32 mouse cellular contexts compared by ENCODE assay signal in the genomic region with DNA sequence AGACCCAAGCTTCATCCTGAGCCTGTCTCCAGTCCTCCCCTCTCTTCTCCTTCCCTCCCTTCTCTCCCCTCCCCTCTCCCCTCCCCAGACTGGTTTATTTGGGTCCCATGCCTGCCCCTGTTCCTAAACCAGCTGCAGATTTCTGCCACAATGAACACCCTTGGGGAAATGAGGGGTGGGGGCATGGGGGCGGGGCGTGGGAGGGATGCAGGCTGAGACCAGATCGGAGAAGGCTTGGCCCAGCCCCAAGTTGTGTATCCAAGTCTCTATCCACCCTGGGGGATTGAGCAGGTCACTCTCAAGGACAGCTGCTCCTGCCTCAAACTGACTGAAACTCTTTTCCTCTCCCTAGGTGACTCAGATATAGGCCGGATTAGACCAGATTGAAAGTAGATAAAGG. TPM values are rescaled to one million over a fixed set of nuclear protein-coding genes. Genes with fewer than 3 reads are reported as not detected.
DNase-seq lines count a peak whose midpoint lies in the region; ATAC-seq and TF ChIP-seq lines count a peak whose summit lies in the region.
"Had no signal": no experiment of that assay in that cellular context is flagged by ENCODE, and none has a peak within 500 bp of the region (broad histone marks: within the 10 kb centered on the region; RNA-seq: fewer than 3 reads in every experiment).

No protein-coding gene starts in this region.

- no peaks in the 10 kb centered on the region for H3K36me3 ChIP-seq in hindbrain, embryonic 13.5 days
- H3K36me3 ChIP-seq in hindbrain, embryonic 10.5 days = no peaks in the 10 kb centered on the region
- H3K36me3 ChIP-seq in midbrain, postnatal 0 days (ENCODE audit: insufficient read depth, low read length) = no peaks in the 10 kb centered on the region
- no peaks in the 10 kb centered on the region for H3K36me3 ChIP-seq in midbrain, embryonic 15.5 days (replicated peaks)
- H3K36me3 ChIP-seq: embryonic facial prominence, embryonic 12.5 days; heart, embryonic 13.5 days; hindbrain, embryonic 15.5 days; kidney, embryonic 15.5 days; liver, embryonic 15.5 days; neural tube, embryonic 12.5 days; stomach, embryonic 15.5 days had no signal

- H3K4me3 ChIP-seq in hindbrain, embryonic 13.5 days = no peak overlapping the region
- H3K4me3 ChIP-seq in hindbrain, embryonic 10.5 days = no peak overlapping the region
- no peak overlapping the region for H3K4me3 ChIP-seq in midbrain, postnatal 0 days (ENCODE audit: low read depth, low read length)
- no peak overlapping the region for H3K4me3 ChIP-seq in midbrain, embryonic 15.5 days
- H3K4me3 ChIP-seq: embryonic facial prominence, embryonic 12.5 days; heart, adult 2 months; heart, embryonic 13.5 days; hindbrain, embryonic 15.5 days; kidney, embryonic 15.5 days; liver, embryonic 15.5 days; neural tube, embryonic 12.5 days; stomach, embryonic 15.5 days had no signal

- H3K4me1 ChIP-seq in hindbrain, embryonic 13.5 days (replicated peaks) = peaks cover 23% of the 10 kb centered on the region
- H3K4me1 ChIP-seq in hindbrain, embryonic 10.5 days (replicated peaks) = peaks cover 11% of the 10 kb centered on the region
- H3K4me1 ChIP-seq in midbrain, postnatal 0 days (ENCODE audit: insufficient read depth, low read length) = no peaks in the 10 kb centered on the region
- peaks cover 9% of the 10 kb centered on the region; the same call in 1 of the 2 replicates for H3K4me1 ChIP-seq in midbrain, embryonic 15.5 days

- WGBS in hindbrain, embryonic 13.5 days = 33% methylated on average over 4 of the region's 4 CpGs
- WGBS in hindbrain, embryonic 10.5 days = 41% methylated on average over 4 of the region's 4 CpGs
- WGBS in midbrain, postnatal 0 days = 17% methylated on average over 4 of the region's 4 CpGs
- 24% methylated on average over 4 of the region's 4 CpGs for WGBS in midbrain, embryonic 15.5 days

- H3K27me3 ChIP-seq in hindbrain, embryonic 13.5 days = peaks cover 31% of the 10 kb centered on the region
- H3K27me3 ChIP-seq in hindbrain, embryonic 10.5 days (ENCODE audit: insufficient read depth, poor library complexity, severe bottlenecking) = peaks cover 41% of the 10 kb centered on the region
- no peaks in the 10 kb centered on the region for H3K27me3 ChIP-seq in midbrain, postnatal 0 days (ENCODE audit: insufficient read depth, low read length)
- peaks cover 7% of the 10 kb centered on the region for H3K27me3 ChIP-seq in midbrain, embryonic 15.5 days (replicated peaks)
- H3K27me3 ChIP-seq: stomach, embryonic 15.5 days had no signal

- H3K4me2 ChIP-seq in hindbrain, embryonic 13.5 days = no peak overlapping the region
- H3K4me2 ChIP-seq in midbrain, postnatal 0 days (ENCODE audit: low read depth, low read length, poor library complexity, severe bottlenecking) = no peak overlapping the region
- H3K4me2 ChIP-seq in midbrain, embryonic 15.5 days = no peak overlapping the region
- H3K4me2 ChIP-seq: embryonic facial prominence, embryonic 12.5 days; heart, embryonic 13.5 days; hindbrain, embryonic 15.5 days; kidney, embryonic 15.5 days; liver, embryonic 15.5 days; neural tube, embryonic 12.5 days; stomach, embryonic 15.5 days had no signal

- H3K27ac ChIP-seq in hindbrain, embryonic 13.5 days = no peak overlapping the region
- no peak overlapping the region for H3K27ac ChIP-seq in hindbrain, embryonic 10.5 days
- H3K27ac ChIP-seq in midbrain, postnatal 0 days (ENCODE audit: low read depth, low read length) = no peak overlapping the region
- no peak overlapping the region for H3K27ac ChIP-seq in midbrain, embryonic 15.5 days
- H3K27ac ChIP-seq: embryonic facial prominence, embryonic 12.5 days; heart, adult 2 months; heart, embryonic 13.5 days; hindbrain, embryonic 15.5 days; liver, embryonic 15.5 days; macrophage; neural tube, embryonic 12.5 days; stomach, embryonic 15.5 days had no signal

- no peak for TF ChIP-seq CTCF in midbrain, postnatal 0 days (IDR thresholded peaks at IDR 0.05)
- TF ChIP-seq CTCF in brain, embryonic 14.5 days (IDR thresholded peaks at IDR 0.05; ENCODE audit: borderline replicate concordance, extremely low read depth, insufficient read depth, insufficient read length) = no peak

- ATAC-seq in hindbrain, embryonic 13.5 days (ENCODE audit: low FRiP score) = no peak
- ATAC-seq in midbrain, postnatal 0 days (ENCODE audit: low FRiP score) = no peak
- ATAC-seq in midbrain, embryonic 15.5 days (replicated peaks) = no peak
- ATAC-seq: forebrain, embryonic 16.5 days had no signal

- no peak for TF ChIP-seq POLR2A in brain, embryonic 14.5 days (IDR thresholded peaks at IDR 0.05; ENCODE audit: borderline replicate concordance, extremely low read depth, insufficient read depth, insufficient read length, poor library complexity, severe bottlenecking)

- H3K9me3 ChIP-seq in hindbrain, embryonic 13.5 days = no peaks in the 10 kb centered on the region
- H3K9me3 ChIP-seq in hindbrain, embryonic 10.5 days = no peaks in the 10 kb centered on the region
- no peaks in the 10 kb centered on the region for H3K9me3 ChIP-seq in midbrain, postnatal 0 days (ENCODE audit: low read length)
- no peaks in the 10 kb centered on the region for H3K9me3 ChIP-seq in midbrain, embryonic 15.5 days
- H3K9me3 ChIP-seq: embryonic facial prominence, embryonic 12.5 days; heart, embryonic 13.5 days; hindbrain, embryonic 15.5 days; kidney, embryonic 15.5 days; liver, embryonic 15.5 days; neural tube, embryonic 12.5 days; stomach, embryonic 15.5 days had no signal

- no peak for DNase-seq in hindbrain, embryonic 10.5 days (ENCODE audit: low spot score)
- DNase-seq in midbrain, postnatal 0 days (ENCODE audit: low spot score) = peak; percentile 69
- DNase-seq in MN1 (ENCODE audit: low spot score) = peak; percentile 35
- DNase-seq in brain, embryonic 14.5 days (ENCODE audit: low read depth) = peak; percentile 55
- no peak for DNase-seq in lung, postnatal 4 days
- DNase-seq: adrenal gland, postnatal 36 days; cerebellum, adult 11 months; cerebellum, adult 9-11 months; gastrocnemius, postnatal 36 days; heart, adult 2 months; heart, postnatal 14 days; kidney, adult 11 months; kidney, postnatal 36 days; liver; thymus, adult 2 months; thymus, postnatal 4 days had no signal

- 0 out of 2 replicates have a peak overlapping the region, but pooled peaks have one; percentile 29 for H3K9ac ChIP-seq in hindbrain, embryonic 13.5 days
- no peak overlapping the region for H3K9ac ChIP-seq in midbrain, postnatal 0 days (replicated peaks; ENCODE audit: low read length, poor library complexity, severe bottlenecking)
- H3K9ac ChIP-seq in midbrain, embryonic 15.5 days = no peak overlapping the region
- H3K9ac ChIP-seq: embryonic facial prominence, embryonic 12.5 days; heart, embryonic 13.5 days; hindbrain, embryonic 15.5 days; kidney, embryonic 15.5 days; liver, embryonic 15.5 days; neural tube, embryonic 12.5 days; stomach, embryonic 15.5 days had no signal

RNA-seq across cellular contexts. Expression of a gene that starts 10.8 kb away (rescaled TPM):
- polyA plus RNA-seq in hindbrain, embryonic 13.5 days (2015; fragmentation: Nextera tagmentation; extraction: Ambion mirVana) = not detected in 2 replicates
- polyA plus RNA-seq in hindbrain, embryonic 10.5 days (2016; fragmentation: Nextera tagmentation; extraction: Ambion mirVana) = 0.10 TPM in 1 of 2 replicates, not detected in the other
- 0.14 and 0.16 TPM in 2 replicates for total RNA-seq in midbrain, postnatal 0 days (2014; rRNA removed)
- 0.09 and 0.11 TPM in 2 replicates for polyA plus RNA-seq in midbrain, postnatal 0 days (2015; fragmentation: Nextera tagmentation; extraction: Ambion mirVana)
- polyA plus RNA-seq in midbrain, embryonic 15.5 days (2015; fragmentation: Nextera tagmentation; extraction: Ambion mirVana) = 0.10 and 0.30 TPM in 2 replicates
- 0.04 and 0.05 TPM in 2 replicates for polyA plus RNA-seq in brain, embryonic 14.5 days (2012; rRNA removed)
- total RNA-seq: gastrocnemius, postnatal 36 days; heart, adult 2 months; heart, postnatal 14 days; left cerebral cortex, postnatal 25 days had no signal
- polyA plus RNA-seq: C2C12; forebrain, embryonic 16.5 days; heart, embryonic 13.5 days; hindbrain, embryonic 15.5 days; macrophage; neural tube, embryonic 12.5 days had no signal

RNA-seq across cellular contexts. Expression of a gene that starts 21.7 kb away (rescaled TPM):
- polyA plus RNA-seq in hindbrain, embryonic 13.5 days (2015; fragmentation: Nextera tagmentation; extraction: Ambion mirVana) = 37.9 and 38.1 TPM in 2 replicates
- polyA plus RNA-seq in hindbrain, embryonic 10.5 days (2016; fragmentation: Nextera tagmentation; extraction: Ambion mirVana) = 36.1 and 41.2 TPM in 2 replicates
- 35.2 and 41.1 TPM in 2 replicates for total RNA-seq in midbrain, postnatal 0 days (2014; rRNA removed)
- 42.4 and 44.4 TPM in 2 replicates for polyA plus RNA-seq in midbrain, postnatal 0 days (2015; fragmentation: Nextera tagmentation; extraction: Ambion mirVana)
- polyA plus RNA-seq in midbrain, embryonic 15.5 days (2015; fragmentation: Nextera tagmentation; extraction: Ambion mirVana) = 45.3 and 46.5 TPM in 2 replicates
- polyA plus RNA-seq in brain, embryonic 14.5 days (2012; rRNA removed) = 36.3 and 38.6 TPM in 2 replicates

RNA-seq across cellular contexts. Expression of a gene that starts 26.9 kb away (rescaled TPM):
- polyA plus RNA-seq in hindbrain, embryonic 13.5 days (2015; fragmentation: Nextera tagmentation; extraction: Ambion mirVana) = 3.3 and 7.5 TPM in 2 replicates
- 0.50 and 0.97 TPM in 2 replicates for polyA plus RNA-seq in hindbrain, embryonic 10.5 days (2016; fragmentation: Nextera tagmentation; extraction: Ambion mirVana)
- not detected in 2 replicates for total RNA-seq in midbrain, postnatal 0 days (2014; rRNA removed)
- not detected in 2 replicates for polyA plus RNA-seq in midbrain, postnatal 0 days (2015; fragmentation: Nextera tagmentation; extraction: Ambion mirVana)
- polyA plus RNA-seq in midbrain, embryonic 15.5 days (2015; fragmentation: Nextera tagmentation; extraction: Ambion mirVana) = not detected in 2 replicates
- polyA plus RNA-seq in brain, embryonic 14.5 days (2012; rRNA removed) = 1.8 and 4.0 TPM in 2 replicates
- total RNA-seq: adrenal gland, adult 18-20 months; adrenal gland, postnatal 36 days; gastrocnemius, postnatal 36 days; heart, adult 2 months; heart, postnatal 14 days; layer of hippocampus, adult 8-10 months; left cerebral cortex, postnatal 25 days had no signal
- polyA plus RNA-seq: C2C12; embryonic facial prominence, embryonic 12.5 days; forebrain, embryonic 16.5 days; heart, adult 2 months; heart, embryonic 13.5 days; kidney, embryonic 15.5 days; lung, embryonic 16.5 days; macrophage; neural tube, embryonic 12.5 days had no signal

RNA-seq across cellular contexts. Expression of a gene that starts 33.4 kb away (rescaled TPM):
- not detected in 2 replicates for polyA plus RNA-seq in hindbrain, embryonic 13.5 days (2015; fragmentation: Nextera tagmentation; extraction: Ambion mirVana)
- polyA plus RNA-seq in hindbrain, embryonic 10.5 days (2016; fragmentation: Nextera tagmentation; extraction: Ambion mirVana) = not detected in 2 replicates
- total RNA-seq in midbrain, postnatal 0 days (2014; rRNA removed) = not detected in 2 replicates
- polyA plus RNA-seq in midbrain, postnatal 0 days (2015; fragmentation: Nextera tagmentation; extraction: Ambion mirVana) = not detected in 2 replicates
- not detected in 2 replicates for polyA plus RNA-seq in midbrain, embryonic 15.5 days (2015; fragmentation: Nextera tagmentation; extraction: Ambion mirVana)
- not detected in 2 replicates for polyA plus RNA-seq in brain, embryonic 14.5 days (2012; rRNA removed)
- total RNA-seq: adrenal gland, adult 18-20 months; adrenal gland, postnatal 36 days; gastrocnemius, postnatal 36 days; heart, adult 2 months; heart, postnatal 14 days; layer of hippocampus, adult 8-10 months; left cerebral cortex, postnatal 25 days had no signal
- polyA plus RNA-seq: C2C12; embryonic facial prominence, embryonic 12.5 days; forebrain, embryonic 16.5 days; heart, adult 2 months; heart, embryonic 13.5 days; hindbrain, embryonic 15.5 days; kidney, embryonic 15.5 days; liver, embryonic 15.5 days; lung, embryonic 16.5 days; macrophage; neural tube, embryonic 12.5 days had no signal

RNA-seq across cellular contexts. Expression of a gene that starts 46.2 kb away (rescaled TPM):
- 24.1 and 24.9 TPM in 2 replicates for polyA plus RNA-seq in hindbrain, embryonic 13.5 days (2015; fragmentation: Nextera tagmentation; extraction: Ambion mirVana)
- polyA plus RNA-seq in hindbrain, embryonic 10.5 days (2016; fragmentation: Nextera tagmentation; extraction: Ambion mirVana) = 12.8 and 18.6 TPM in 2 replicates
- 59.1 and 68.4 TPM in 2 replicates for total RNA-seq in midbrain, postnatal 0 days (2014; rRNA removed)
- 33.9 and 40.7 TPM in 2 replicates for polyA plus RNA-seq in midbrain, postnatal 0 days (2015; fragmentation: Nextera tagmentation; extraction: Ambion mirVana)
- polyA plus RNA-seq in midbrain, embryonic 15.5 days (2015; fragmentation: Nextera tagmentation; extraction: Ambion mirVana) = 33.4 and 36.4 TPM in 2 replicates
- polyA plus RNA-seq in brain, embryonic 14.5 days (2012; rRNA removed) = 49.9 and 51.5 TPM in 2 replicates
- polyA plus RNA-seq: macrophage had no signal

Comparison
In these comparisons a context has a peak if more than half of its experiments do, and no peak if none do; other contexts are left out.
1. DNase-seq: peak in midbrain, postnatal 0 days (single experiment), MN1 (single experiment) and brain, embryonic 14.5 days (single experiment); none in hindbrain, embryonic 10.5 days (single experiment) and lung, postnatal 4 days (0 of 2).